Mouse (Mus musculus) granulocyte monocyte progenitor cell, adult 5-6 weeks (primary cell): ENCODE measurements around the gene Gpr171. TPM values are rescaled to one million over a fixed set of nuclear protein-coding genes. Genes with fewer than 3 reads are reported as not detected.
A peak's percentile ranks its signal among the peaks of the same experiment; 100 is the strongest.
"Not testable (repeated sequence)": the region's sequence is repeated elsewhere in the genome, so short reads cannot be mapped to it uniquely, and the experiment has no call there.

Experiments
- ATAC-seq: replicated peaks from 2 replicates; pipeline ENCODE4 v1.8.0; 2016; ENCODE audit warnings: mild to moderate bottlenecking, moderate TSS enrichment, inconsistent platforms; ENCODE audit not compliant: poor library complexity, severe bottlenecking
- total RNA-seq, 2 experiments: library from RNA; stranded (forward) in 1 of 2; stranded (reverse) in 1 of 2; fragments of 200-712, 200-1000 nt in 1 of 2; fragments of >200 nt in 1 of 2; fragmentation: Nextera tagmentation in 1 of 2; gene quantifications; 2 replicates each; pipeline ENCODE4 v1.2.3; 2014 to 2017

Gpr171 gene
- total RNA-seq (2014; fragmentation: Nextera tagmentation) (17.4 and 20.6 TPM in 2 replicates), total RNA-seq (2017) (24.2 and 29.3 TPM in 2 replicates)

DNA sequence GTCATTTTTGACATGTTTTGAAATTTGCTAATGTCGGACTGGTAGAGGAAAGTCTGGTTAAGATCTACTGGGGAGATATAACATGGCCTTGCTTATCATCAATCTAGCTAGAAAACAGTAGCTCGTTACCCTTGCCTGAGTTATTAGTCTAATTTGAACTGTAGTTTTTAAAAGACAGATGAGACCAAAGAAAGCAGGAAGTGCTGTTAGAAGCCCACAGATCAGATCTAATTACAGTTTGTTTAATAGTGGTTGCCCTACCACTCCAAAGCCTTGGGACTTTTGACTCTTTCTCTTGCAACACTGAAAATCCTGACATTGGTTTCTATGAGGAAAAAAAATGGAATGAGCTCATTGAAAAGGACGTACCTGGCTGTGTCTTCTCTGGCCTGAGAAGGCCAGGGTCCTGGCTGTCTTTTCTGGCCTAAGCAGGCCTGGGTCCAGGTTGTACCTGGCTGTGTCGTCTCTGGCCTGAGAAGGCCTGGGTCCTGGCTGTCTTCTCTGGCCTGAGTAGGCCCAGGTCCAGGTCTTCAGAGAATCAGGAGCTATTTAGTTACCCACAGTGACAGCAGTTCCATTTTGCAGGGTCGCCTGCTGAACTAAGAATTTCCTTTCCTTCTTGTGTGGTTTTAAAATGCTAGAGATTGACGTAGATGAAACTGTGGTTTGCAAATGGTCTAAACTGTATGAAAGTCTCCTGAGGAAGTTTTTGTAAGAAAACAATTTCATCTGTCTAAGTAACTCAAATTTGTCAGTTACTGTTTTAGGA lies at the start of gene Gpr171:
TSS of gene Gpr171 (minus strand) at position 604 of the 769 bp plus-strand sequence.
- peak; percentile 11; the same call in 1 of the 2 replicates for ATAC-seq

DNA sequence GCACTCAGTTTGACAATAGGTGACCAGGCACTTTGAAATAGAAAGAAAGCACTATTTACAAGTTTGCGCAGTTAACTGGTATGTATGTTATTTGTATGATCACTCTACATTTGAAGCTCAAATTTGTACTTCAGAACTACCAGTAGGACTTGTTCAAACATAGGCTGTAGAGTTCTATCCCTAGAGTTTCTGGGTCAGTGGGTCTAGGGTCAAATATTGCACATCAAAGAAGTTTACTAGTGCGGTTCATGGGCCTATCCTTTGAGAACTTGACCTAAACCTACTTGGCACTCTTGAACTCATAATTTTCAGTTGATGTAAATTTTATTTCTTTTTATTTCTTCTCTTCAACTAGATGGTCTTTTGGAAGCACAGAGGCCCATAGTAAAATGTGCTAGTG lies 49.0 kb upstream of the Gpr171 start:
- no peak for ATAC-seq

DNA sequence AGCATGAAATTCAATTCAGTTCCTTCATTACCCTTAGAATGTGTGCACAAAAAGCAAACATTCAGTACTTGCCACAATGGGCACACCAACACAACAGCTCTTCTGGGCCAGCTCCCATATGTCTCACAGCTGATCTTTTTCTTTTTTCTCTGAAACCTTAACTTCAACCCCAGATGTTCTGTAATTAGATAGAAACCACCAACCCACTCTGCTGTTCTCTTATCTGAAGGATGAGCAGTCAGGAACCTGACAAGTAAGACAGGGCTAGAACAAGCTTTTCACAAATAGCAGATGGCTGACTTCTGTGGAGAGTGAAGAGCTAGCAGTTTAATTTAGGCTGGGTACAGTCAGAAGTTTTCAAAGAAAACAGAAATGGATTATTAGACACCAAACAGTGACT lies 48.0 kb upstream of the Gpr171 start:
- ATAC-seq = no peak

DNA sequence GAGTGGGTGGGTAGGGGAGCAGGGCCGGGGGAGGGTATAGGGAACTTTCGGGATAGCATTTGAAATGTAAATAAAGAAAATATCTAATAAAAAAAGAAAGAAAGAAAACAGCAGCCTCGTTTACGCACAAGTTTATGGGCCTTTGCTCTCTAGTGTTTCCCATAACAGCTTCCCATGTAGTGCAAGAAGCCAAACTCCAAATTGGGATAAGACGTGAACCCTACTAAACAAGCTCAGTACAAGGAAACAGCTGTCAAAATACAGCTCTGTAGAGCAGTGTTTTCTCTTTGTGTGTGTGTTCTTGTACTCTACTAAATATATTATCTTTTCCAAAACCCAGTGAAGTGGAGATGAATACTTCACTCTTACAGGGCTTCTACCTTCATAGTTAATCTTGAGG lies 43.6 kb upstream of the Gpr171 start:
- no peak for ATAC-seq

DNA sequence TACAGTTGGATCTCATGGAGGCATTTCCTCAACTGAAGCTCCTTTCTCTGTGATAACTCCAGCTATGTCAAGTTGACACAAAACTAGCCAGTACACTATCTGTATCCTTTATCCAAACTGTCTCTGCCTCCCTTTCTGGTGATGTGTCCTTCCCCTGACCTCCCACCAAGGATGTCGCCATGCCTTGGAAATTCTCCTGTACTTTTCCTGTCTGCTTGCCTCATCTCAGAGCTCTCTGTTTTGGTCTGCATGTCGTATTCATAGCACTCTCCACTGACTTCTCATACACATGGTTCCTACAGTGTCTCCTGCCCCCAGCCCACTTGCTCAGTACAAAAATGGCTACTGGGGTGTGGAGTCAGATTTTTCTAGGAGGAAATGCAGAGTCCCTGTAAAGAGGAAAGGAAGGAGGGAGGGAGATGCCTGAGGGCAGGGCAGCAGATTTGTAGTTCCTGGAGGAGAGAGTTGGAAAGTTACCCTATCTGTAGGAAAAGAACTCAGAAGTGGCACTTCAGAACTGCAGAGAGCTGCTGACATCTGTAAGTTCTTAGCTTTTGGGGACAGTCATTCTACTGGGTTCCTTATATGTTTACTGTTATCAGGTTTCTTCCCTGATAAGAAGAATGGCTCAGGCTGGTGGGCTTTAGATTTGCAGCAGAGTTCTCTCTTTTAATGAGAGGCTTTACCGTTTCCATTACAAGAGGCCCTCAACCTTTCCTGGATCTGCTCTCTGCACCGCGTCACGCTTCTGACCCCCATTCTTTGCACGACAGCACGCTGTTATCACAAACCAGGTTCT lies 40.1 kb upstream of the Gpr171 start:
- no peak for ATAC-seq

DNA sequence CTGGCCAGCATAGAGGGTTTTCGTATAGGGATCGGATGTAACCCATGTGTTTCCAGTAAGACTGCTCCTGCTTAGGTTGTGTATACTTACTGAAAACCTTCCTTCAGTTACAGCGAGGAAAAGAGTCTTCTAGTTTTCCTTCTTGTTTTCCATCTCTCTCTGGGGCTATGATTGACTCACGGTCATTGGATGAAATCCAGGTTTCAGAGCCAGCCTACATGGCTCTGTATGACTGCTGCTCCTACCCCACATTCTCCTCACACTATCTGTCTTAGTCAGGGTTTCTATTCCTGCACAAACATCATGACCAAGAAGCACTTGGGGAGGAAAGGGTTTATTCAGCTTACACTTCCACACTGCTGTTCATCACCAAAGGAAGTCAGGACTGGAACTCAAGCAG lies 39.3 kb upstream of the Gpr171 start:
- not testable (repeated sequence) for ATAC-seq

DNA sequence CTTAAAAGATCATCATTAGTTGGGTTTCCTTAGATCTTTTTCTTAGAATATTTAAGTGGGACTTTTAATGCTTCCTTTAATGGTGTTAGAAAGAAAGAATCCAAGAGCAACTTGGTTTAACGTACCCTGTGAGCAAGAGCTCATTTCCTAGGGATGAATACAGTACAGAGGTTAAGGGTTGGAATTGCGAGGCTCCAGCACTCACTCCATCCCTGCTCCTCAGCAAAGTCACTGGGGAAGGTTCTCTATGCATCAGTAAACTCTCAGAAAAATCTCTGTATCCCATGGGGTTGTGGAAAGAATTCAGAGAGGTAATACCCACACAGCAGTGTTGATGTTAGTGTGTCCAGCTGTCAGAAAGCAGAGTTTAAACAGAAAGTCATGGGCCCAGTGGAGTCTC lies 38.5 kb upstream of the Gpr171 start:
- no peak for ATAC-seq

DNA sequence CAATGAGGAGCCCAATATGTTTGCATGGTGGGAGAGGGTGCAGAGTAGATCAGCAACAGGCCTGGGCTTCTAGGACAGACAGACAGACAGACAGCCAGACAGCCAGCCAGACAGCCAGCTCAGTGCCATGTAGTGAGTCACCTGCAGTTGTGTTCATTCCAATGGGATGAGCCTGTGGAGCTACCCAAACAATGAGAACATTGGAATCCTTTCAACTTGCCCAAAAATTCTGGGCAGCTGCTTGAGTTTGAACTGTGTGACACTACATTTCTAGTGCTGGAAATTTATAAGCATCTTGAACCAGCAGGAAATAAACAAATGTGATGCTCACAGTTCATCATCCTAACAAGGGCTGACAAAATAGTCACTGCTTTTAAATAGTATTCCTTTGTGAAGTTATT lies 38.0 kb upstream of the Gpr171 start:
- ATAC-seq = no peak

DNA sequence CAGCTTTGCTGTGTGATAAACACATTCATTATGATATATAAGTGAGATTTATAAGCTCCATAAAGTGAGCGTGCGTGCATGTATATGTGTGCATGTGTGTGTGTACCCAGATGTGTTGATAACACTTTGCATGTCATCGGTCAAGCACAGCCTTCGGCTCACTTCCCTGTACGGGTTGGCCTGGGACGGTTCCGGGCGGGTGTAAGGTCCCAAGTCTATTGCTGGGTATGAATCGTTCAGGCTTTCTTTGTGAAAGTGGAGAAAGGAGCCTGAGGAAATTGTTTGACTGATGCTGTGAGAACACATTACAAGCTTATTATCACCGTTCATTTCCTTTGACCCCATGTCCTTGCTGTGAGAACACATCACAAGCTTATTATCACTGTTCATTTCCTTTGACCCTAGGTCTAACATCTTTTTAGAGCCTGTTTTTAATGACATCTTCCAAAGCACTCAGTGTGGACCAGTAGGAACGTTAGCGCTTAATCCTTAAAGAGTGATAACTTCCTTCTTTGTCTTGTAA lies 37.4 kb upstream of the Gpr171 start:
- no peak for ATAC-seq

DNA sequence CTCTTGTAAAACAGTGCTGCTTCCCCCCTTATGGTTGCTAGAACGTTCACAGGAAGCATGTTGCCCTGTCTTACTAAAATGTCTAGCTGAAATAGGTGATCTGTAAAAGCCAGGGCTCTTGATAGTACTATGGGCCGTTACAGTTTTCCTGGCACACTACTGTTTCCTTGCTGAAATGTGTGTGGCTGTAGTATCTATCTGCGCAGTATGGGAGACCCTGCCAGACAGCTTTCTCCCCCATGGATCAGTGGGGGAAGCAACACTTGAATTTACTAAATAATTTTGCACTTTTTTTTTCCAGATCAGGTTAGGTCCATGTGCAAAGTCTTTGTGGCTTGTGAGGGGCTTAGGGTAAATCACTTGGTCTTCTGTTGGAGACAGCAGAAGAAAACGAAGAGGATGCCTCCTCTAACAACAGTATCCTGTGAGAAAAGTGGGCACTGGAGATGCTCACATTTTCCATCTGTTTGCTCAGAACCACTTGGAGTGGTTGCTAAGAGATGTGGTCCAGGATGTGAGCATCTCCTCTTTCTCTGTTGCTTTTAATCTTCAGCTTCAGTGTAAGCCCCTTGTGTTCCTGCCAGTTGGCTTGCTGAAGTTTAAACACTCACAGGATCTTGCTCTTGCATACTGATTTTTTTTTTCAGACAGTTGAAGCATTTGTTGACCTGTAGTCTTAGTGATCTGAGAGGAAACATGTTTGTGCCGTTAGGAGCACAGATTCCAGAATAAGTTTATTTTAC lies 34.5 kb upstream of the Gpr171 start:
- ATAC-seq = peak; percentile 15; the same call in 1 of the 2 replicates

DNA sequence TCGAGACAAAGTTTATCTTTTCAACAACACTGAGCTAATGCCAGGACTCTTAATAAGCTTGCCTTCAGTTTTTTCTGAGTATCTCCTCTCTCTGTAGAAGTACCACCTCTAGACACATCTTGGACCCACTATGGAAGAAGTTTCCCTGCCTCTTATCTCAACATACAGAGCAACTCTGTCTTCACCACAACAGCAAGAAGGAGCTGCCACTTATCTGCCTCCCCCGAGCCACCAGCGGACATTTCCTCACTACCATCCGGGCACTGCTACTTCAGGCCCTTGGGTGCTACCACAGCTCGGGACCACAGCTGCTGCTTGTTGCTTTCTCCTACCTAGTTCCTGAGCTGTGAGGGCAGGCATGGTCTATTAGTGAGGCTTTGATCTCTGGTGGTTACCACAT lies 31.6 kb upstream of the Gpr171 start:
- ATAC-seq = peak; percentile 57

DNA sequence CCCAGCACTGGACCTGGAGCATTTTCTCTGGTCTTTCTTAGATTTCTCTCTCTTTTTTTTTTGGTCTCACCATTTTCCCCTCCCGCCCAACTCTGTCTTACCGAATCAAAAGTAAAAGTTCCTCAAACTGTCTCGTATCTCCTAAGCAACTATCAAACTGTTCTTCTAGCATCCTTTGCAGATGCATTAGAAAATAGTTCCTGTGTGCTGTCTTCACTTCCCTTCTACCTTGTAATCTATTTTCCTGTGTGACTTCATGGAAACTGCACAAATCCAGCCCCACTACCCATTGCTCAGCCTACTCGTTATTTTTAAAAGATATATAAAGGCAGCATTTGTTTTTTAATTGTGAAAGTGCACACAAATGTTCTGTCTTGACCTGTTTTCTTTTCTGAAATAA lies 30.3 kb upstream of the Gpr171 start:
- peak; percentile 25 for ATAC-seq

DNA sequence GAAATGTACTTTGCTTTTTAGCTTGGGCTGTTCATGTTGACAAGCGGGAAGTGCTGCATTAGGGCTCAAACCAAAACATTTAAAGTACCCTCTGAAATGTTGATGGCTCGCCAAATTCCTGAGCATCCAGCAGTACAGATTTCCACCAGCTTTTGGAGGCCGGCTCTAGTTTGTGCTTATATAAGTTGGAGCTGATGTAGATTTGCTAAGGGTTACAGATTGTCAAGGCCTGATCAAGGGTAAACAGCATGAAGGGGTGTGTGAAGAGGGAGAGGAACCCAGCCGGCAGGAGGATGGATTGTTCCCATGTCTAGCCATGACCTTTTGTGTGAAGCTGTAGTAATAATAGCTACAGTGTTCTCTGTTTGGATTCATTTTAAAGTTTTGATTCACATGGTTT lies 29.5 kb upstream of the Gpr171 start:
- no peak for ATAC-seq

DNA sequence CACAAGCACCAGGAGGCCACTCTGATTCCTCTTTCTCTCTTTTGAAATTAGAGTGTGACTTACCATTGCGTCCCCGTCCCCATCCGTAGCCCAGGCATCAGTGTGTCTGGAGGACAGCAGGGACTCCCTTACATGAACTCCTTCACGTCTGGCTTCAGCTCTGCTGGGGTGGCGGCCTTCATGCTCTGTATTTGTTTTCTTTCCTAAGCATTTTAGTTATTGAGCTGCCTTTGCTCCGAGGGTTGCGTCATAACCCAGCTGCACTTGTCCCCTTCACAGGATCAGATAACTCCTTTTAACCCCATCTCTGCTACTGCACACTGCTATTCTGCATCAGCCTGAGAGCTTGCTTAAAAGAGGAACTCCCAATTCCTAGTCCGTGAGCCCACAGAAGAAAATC lies 28.8 kb upstream of the Gpr171 start:
- ATAC-seq = peak; percentile 55

DNA sequence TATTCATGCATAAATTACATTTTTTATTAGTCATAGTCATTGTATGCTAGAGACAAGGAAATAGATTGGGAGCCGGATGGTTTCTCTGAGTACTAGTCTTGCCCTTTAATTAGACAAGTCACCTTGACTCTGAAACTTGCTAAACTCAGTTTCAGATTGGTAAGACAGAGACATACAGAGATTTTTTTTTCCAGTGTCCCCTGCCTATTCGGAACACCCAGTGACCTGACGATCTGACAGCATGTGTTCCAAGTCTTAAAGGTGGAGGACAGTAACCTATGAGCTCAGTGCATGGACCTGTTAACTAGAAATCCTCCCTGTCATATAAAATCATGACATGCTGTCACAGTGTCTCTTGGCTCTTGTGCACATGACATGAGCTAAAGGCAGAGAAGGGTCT lies 27.9 kb upstream of the Gpr171 start:
- no peak for ATAC-seq

DNA sequence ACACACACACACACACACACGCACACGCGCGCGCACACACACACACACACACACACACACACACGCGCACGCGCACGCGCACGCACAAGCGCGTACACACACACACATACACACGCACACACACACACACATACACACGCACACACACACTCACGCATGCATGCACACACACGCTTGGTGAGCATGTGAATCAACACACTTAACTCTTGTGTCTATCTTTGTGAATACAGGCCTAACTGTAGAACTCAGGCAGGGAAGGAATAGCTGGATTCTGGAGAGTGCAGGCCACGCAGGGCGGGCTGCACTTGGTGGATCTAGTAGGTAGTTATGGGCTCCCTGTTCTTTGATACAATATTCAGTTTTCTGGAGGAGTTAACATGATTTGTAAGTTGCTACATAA lies 27.1 kb upstream of the Gpr171 start:
- ATAC-seq = no peak

DNA sequence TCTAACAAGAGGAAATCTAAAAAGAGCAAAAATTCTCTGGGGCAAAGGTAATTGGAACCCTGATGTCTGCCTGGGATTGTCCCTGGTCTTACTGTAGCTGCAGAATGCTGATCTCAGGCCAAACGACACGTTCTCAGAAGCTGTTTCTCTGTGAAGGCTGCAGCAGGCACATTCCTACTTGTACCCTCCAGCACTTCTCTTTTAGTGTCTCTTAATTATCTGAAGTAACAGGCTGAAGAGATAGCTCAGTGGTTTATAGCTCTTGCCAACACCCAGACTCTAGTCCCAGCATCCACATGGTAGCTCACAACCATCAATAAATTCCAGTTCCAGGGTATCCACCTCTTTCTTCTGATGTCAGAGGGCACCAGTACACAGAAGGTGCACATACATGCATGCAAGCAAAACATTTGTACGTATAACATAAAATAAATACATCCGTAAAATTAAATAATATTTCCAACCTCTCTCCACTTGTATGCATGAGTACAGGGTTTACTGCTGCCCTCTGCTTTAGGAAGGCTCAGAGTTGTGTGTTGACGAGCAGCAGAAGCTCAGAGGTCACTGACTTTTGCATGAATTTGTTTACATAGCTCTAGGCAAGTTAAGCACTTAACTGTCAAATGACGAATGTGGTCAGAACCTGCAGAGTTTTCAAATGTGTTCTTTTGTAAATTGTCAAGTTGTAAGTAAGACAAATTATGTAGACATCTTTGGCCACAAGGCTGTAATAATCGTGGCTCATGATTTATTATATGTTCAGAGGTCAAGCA lies 24.3 kb upstream of the Gpr171 start:
- no peak for ATAC-seq

DNA sequence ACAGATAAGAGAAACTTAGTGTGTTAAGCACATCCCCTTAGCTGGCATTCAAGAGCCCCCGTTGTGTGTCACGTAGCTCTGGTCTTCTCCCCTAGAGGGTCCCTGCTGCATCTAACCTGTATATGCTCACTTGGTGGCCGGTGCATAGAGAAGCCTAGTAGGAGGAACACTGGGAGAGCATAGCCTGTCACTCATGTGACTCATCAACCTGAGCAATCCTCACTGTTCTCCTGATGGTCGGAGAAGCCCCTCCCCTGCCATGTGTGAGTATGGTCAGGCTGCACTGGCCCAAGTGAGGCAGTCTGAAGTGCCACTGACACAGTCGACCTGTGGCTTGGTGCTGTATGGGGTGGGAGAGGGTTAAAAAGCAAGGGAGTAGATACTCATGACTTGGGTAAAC lies 23.4 kb upstream of the Gpr171 start:
- ATAC-seq = peak; percentile 16; the same call in 1 of the 2 replicates

DNA sequence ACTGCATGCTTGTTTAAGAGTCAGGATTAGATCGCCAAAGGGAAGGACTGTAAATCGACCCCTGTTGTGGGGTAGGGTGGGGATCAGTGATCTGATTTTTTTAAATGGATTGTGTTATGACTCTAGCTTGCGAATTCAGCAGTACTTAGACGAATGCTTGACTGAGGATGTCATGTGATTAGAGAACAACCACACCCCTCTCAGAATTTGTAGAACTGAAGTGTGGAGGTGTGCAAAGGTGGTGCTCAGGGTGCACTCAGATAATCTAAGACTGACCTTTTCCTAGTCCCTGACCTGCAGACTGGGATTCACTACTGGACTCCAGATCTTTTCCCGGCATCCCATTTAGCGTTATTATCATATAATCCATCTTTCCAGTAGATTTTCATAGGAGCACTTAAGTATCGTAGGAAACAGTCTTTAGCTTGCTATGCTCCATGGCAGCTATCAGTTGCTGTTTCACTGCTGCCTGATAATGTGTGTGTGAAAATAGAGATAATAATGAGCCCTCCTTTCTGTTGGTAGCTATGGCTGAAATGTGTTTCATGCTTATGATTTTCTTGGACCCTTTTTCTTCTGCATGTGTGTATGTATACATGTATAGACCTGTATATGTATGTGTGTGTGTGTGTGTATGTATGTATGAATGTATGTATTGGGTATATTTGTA lies 20.3 kb upstream of the Gpr171 start:
- ATAC-seq = no peak
